Mouse (Mus musculus) spleen, adult 2 months (tissue): ENCODE data around the gene Ift52. TPM values are rescaled to one million over a fixed set of nuclear protein-coding genes. Genes with fewer than 3 reads are reported as not detected.

ENCODE experiments used
- DNase-seq, 2 experiments: peaks; one replicate each; pipeline versions ENCODE4 v3.0.0 to v3.0.0-alpha.2; 2012 to 2021; ENCODE audit warnings: low spot score in 2 of 2, low read depth in 1 of 2
- H3K27ac ChIP-seq: fragments of 200-500 bp; 2 replicates; pipeline ENCODE4 v1.5.1; 2012; ENCODE audit warnings: low read length, inconsistent platforms; ENCODE audit not compliant: insufficient read depth
- H3K27me3 ChIP-seq: fragments of 200-500 bp; 2 replicates; pipeline ENCODE4 v1.6.1; 2012; ENCODE audit warnings: mild to moderate bottlenecking, moderate library complexity, low read length, inconsistent platforms; ENCODE audit not compliant: control insufficient read depth, insufficient read depth
- H3K36me3 ChIP-seq: fragments of 200-500 bp; 2 replicates; pipeline ENCODE4 v1.6.1; 2012; ENCODE audit warnings: mild to moderate bottlenecking, low read length, inconsistent platforms; ENCODE audit not compliant: control insufficient read depth, insufficient read depth
- H3K4me1 ChIP-seq: fragments of 200-500 bp; 2 replicates; pipeline ENCODE4 v1.6.1; 2011; ENCODE audit warnings: inconsistent platforms; ENCODE audit not compliant: control insufficient read depth, insufficient read depth, insufficient read length
- H3K4me3 ChIP-seq: fragments of 200-500 bp; 2 replicates; pipeline ENCODE4 v1.5.1; 2011; ENCODE audit warnings: mild to moderate bottlenecking, inconsistent platforms; ENCODE audit not compliant: insufficient read depth, insufficient read length; ENCODE audit errors: extremely low read depth
- CTCF ChIP-seq: fragments of 200-500 bp; IDR thresholded peaks from 2 replicates; pipeline ENCODE4 v1.5.1; 2011; ENCODE audit warnings: mild to moderate bottlenecking, inconsistent platforms; ENCODE audit not compliant: insufficient read depth, insufficient read length, insufficient replicate concordance; ENCODE audit errors: extremely low read depth
- POLR2A ChIP-seq: fragments of 200-500 bp; IDR thresholded peaks from 2 replicates; pipeline ENCODE4 v1.6.1; 2011; ENCODE audit warnings: low read depth, low read length, inconsistent platforms
- WGBS: fragments of 180-500 bp; shearing (Covaris S2); methylation state at CpG from one replicate; pipeline ENCODE4 v1.1.7; 2018; 5-methylcytosine and 5-hydroxymethylcytosine counted together
- polyA plus RNA-seq: library from polyadenylated mRNA; depleted of rRNA; stranded (reverse); fragments of >200 nt; gene quantifications from 2 replicates; pipeline ENCODE4 v1.2.3, GENCODE M21; 2012; rRNA removed

Gene Ift52
- polyA plus RNA-seq, 1 experiment, result 14.1 TPM

GRCm38 (mm10) chr2:163085047-163085446 lies 67.9 kb downstream of the Ift52 start:
- Histone ChIP-seq H3K27me3 (no peaks in the 10 kb centered on the region), H3K4me3 (no peak overlapping the region), H3K27ac (no peak overlapping the region), H3K4me1 (no peaks in the 10 kb centered on the region), H3K36me3 (no peaks in the 10 kb centered on the region)
- WGBS, result 89% methylated on average over 6 of the region's 6 CpGs
- TF ChIP-seq CTCF, result no peak
- no peak for TF ChIP-seq POLR2A
- no peak for DNase-seq

GRCm38 (mm10) chr2:163086561-163086960 lies 69.4 kb downstream of the Ift52 start:
- Histone ChIP-seq H3K27me3 (no peaks in the 10 kb centered on the region), H3K27ac (no peak overlapping the region), H3K36me3 (no peaks in the 10 kb centered on the region), H3K4me3 (no peak overlapping the region), H3K4me1 (no peaks in the 10 kb centered on the region)
- no peak for DNase-seq
- 67% methylated on average over 8 of the region's 8 CpGs for WGBS
- TF ChIP-seq CTCF (no peak), POLR2A (no peak)

GRCm38 (mm10) chr2:163087728-163088127 lies 70.6 kb downstream of the Ift52 start, which contains the start of gene Gtsf1l:
TSS of gene Gtsf1l (minus strand) at chr2:163087855.
- no peak for DNase-seq
- WGBS, result 84% methylated on average over 9 of the region's 9 CpGs
- TF ChIP-seq CTCF (no peak), POLR2A (no peak)

GRCm38 (mm10) chr2:163089475-163090123 lies 72.4 kb downstream of the Ift52 start:
- no peak for DNase-seq
- TF ChIP-seq POLR2A, result no peak
- TF ChIP-seq CTCF, result peak; percentile 30; the same call in 1 of the 2 replicates
- Histone ChIP-seq H3K27me3 (no peaks in the 10 kb centered on the region), H3K4me3 (no peak overlapping the region), H3K36me3 (no peaks in the 10 kb centered on the region), H3K4me1 (no peaks in the 10 kb centered on the region), H3K27ac (no peak overlapping the region)
- WGBS, result 78% methylated on average over 5 of the region's 5 CpGs

More at GRCm38 (mm10) chr2:163087728-163088127, 70.6 kb downstream of the Ift52 start, which contains the start of gene Gtsf1l:
- Histone ChIP-seq H3K36me3 (no peaks in the 10 kb centered on the region), H3K27me3 (no peaks in the 10 kb centered on the region), H3K4me3 (no peak within 1 kb of the TSS), H3K4me1 (no peaks in the 10 kb centered on the region), H3K27ac (no peak within 1 kb of the TSS)

GRCm38 (mm10) chr2:163094909-163095308 lies 77.8 kb downstream of the Ift52 start:
- no peaks in the 10 kb centered on the region for H3K4me1 ChIP-seq
- H3K4me3 ChIP-seq, result no peak overlapping the region
- no peak overlapping the region for H3K27ac ChIP-seq
- DNase-seq, result no peak
- H3K36me3 ChIP-seq, result no peaks in the 10 kb centered on the region
- WGBS, result 96% methylated on average over 10 of the region's 10 CpGs
- H3K27me3 ChIP-seq, result no peaks in the 10 kb centered on the region
- TF ChIP-seq POLR2A (no peak), CTCF (no peak)

Other genes with a start within 250 kb of the Ift52 start
- gene Srsf6, start 85.8 kb upstream of the Ift52 start, polyA plus RNA-seq, result 101 and 113 TPM in 2 replicates
- gene L3mbtl1, start 73.9 kb upstream of the Ift52 start, polyA plus RNA-seq, result 0.05 and 0.19 TPM in 2 replicates
- 0.02 and 0.05 TPM in 2 replicates for gene Sgk2, start 30.0 kb upstream of the Ift52 start, polyA plus RNA-seq
- 6.5 and 10.5 TPM in 2 replicates for gene Mybl2, start 37.3 kb downstream of the Ift52 start, polyA plus RNA-seq
- not detected in 2 replicates for gene Gtsf1l, start 70.5 kb downstream of the Ift52 start, polyA plus RNA-seq
- 12.1 and 16.6 TPM in 2 replicates for gene Tox2, start 185.8 kb downstream of the Ift52 start, polyA plus RNA-seq